Mouse (Mus musculus) v-Abl transformed pro-B cells (cell line): Measurements from ENCODE around the gene 2610008E11Rik.
"Not testable (repeated sequence)": the region's sequence is repeated elsewhere in the genome, so short reads cannot be mapped to it uniquely, and the experiment has no call there.

ENCODE experiments used
- in situ Hi-C, 2 experiments: fragments of 400-800 bp; cut with MboI; formaldehyde crosslinking; loops; one replicate each; pipeline ENCODE4 v1.15.1; 2025; ENCODE audit not compliant: unreplicated experiment in 2 of 2

Gene 2610008E11Rik

DNA sequence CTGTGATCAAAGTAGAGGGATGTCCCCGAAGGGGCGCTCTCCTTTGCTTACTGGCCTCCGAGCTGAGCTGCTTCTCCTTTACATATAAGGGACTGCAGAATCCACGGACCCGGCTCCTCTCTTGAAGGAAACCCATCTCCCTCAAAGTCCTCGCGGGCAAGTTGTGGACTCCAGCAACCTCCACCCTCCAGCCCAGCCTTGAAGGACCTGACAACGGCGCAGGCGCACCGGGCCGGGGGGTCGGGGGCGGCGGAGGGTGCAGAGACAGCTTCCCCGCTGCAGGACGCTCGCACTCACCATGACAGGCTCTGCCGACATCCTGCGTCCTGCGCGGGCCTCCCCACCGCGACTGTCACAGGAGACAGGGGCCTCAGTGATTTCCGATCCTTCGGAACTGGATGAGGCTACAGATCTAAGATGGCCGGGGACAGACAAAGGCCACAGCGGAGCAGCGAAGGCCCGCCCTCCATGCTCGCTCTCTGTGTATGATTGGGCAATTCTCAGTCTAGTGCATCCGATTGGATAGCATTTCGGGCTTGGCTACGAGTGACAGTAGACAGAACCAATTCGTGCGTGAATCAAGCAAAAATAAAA is at the start of gene 2610008E11Rik:
Gene 2610008E11Rik (minus strand): TSS at position 440 of the 594 bp plus-strand sequence.
- in situ Hi-C loops, result no loop called here

DNA sequence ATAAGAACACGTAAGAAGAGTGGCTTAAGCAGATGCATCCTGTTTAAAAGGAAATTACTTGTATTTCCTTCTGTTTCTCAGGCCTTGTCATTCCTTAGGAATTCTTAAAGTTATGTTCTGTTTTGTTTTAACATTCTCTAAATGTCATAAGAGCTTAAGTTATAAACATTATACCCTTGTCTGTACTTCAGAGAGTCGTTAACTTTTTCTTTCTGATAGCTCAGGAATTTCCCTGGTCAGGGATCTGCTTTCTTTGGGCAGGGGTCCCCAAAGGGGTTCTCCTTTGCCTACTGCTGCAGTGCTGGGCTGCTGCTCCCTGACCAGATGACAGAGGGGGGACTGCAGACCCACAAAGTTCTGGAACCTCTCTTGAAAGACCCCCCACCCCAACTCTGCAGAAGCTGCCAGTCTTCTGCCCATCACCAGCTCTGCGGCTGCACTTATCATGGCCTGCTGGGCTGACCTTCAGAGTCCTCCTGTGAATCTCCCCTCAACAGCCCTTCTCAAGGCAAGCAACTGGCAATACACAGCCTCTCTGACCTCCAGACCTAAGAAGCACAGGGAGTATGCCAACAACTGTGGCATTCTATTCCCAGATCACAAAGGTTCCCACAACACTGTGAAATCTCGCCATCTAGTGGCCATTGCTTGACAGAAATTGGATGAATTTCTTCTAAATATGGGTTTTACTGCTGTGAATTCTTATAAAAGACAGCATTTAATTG is 18.9 kb upstream of the 2610008E11Rik start:
- in situ Hi-C loops, result loop anchor here (5.0 to 25.0 kb wide), 3 partner anchors 359 to 604 kb away; partner anchors contain the start of gene Olfr1358 (in 1 of the 2)

DNA sequence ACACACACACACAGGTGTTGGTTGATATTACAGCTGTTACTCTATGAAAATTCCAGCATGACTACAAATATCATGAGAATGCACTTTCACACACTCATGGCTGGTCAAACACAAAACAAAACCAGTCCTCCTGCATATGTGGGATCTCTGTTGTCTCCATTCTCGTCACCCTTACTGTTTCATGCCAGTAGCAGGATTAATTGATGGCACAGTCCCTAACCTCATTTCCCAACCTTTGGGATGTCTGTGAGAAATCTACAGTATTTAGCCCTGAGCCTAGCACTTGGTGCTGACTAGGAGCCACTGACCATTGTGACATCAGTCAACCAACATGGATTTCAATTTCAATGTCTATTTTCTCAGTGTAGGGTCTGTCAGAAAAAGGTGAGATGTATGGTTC is 17.7 kb upstream of the 2610008E11Rik start:
- in situ Hi-C loops, result loop anchor here (5.0 to 25.0 kb wide), 3 partner anchors 358 to 603 kb away; partner anchors contain the start of gene Olfr1358 (in 1 of the 2)

DNA sequence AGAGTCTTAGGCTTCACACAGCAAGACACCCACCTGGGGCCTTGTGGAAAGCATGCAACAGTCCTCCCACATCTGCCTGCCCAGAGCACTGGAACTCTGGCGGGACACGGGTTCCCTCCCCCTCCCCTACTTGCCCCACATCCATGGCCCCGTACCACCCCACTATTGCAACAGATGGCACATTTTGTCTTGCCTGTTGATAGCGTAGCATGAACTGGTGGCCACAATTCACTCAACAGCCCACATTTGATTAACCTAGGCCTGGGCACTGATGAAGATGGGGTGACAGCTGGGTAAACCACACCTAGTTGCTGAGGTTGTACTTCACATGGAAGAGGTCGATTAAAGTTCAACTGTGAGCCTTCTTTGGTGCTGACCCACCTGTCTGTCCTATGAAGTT is 13.1 kb upstream of the 2610008E11Rik start:
- in situ Hi-C loops, result loop anchor here (10.0 to 25.0 kb wide), 2 partner anchors 586 to 598 kb away; partner anchors contain the start of gene Olfr1358 (in 1 of the 2)

DNA sequence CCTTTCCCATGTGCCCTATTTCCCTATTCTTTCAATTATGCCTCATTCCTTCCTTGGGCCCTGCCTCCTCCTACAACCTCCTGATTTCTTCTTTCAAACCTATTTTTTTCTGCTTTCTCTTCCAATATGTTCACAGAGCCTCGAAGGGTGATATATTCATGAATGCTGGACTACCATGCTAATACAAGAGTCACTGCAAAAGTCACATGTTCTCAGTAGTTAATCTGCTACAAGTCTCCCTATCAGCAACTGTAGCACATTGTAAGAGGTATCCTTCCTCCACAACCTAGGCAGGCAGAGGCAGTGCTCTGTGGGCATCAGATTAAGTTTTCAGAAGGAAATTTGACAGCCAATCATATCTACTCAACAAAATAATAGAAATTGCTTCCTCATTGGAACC is 11.8 kb upstream of the 2610008E11Rik start:
- in situ Hi-C loops, result loop anchor here in 1 of 2 experiments (25.0 kb wide), 1 partner anchor 597 kb away; the partner anchor contains the start of gene Olfr1358

DNA sequence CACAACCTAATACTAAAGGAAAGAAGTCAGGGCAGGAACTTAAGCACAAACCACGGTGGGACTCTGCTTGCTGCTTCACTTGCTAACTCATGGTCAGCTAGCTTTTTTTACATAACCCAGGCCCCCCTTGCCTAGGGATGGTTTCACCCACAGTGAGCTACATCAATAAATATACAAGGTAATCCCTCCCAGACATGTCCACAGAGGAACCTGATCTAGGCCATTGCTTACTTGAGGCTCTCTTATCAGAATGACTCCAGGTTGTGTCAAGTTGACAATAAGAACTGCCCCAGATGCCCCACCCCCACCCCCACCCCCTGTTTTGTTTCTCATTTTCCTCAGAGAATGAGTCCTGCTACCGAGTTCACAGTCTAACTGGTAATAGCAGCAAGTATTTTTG is 10.1 kb upstream of the 2610008E11Rik start:
- in situ Hi-C loops, result loop anchor here in 1 of 2 experiments (25.0 kb wide), 1 partner anchor 595 kb away; the partner anchor contains the start of gene Olfr1358

DNA sequence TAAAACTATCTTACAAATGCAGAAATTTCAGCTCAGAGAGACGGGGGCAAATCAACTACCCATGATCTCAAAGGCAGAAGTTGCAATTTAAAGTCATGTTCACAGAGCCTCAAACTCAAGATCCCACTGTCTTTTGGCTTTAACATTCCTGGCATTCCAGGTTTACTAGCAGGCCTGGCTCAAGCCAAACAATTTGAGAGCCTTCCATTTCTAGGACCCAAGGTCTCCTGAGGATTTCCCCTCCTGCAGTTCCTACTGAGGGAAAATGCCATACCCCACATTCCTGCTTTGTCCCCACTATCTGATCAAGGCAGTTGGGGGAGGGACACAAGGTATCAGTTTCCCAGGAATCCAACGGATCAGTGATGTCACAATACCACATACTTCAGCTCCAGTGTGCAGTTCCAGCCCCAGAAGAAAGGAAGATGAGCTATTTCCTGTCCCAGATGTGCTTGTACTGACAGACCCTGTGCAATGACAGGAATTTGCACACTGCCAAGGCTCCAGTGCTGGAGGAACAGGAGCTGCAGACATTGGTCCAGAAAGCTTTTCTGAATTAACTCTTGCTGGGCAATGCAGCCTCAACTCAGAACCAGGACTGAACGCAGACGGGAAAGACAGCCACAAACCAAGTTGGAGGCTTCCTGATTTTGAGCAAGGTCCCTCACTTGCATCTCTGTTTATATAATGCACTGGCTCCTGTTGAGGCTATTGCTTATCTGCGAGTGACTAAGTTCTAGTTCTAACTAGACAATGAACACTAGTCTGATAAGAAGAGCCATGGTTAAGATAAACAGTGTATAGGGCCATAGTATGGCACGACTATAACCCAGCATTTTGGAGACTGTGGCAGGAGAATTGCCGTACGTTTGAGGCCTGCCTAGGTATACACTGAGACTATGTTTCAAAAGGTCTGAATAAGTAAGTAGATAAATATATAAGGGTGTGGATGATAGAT is 9.2 kb upstream of the 2610008E11Rik start:
- in situ Hi-C loops, result loop anchor here in 1 of 2 experiments (25.0 kb wide), 1 partner anchor 594 kb away; the partner anchor contains the start of gene Olfr1358

DNA sequence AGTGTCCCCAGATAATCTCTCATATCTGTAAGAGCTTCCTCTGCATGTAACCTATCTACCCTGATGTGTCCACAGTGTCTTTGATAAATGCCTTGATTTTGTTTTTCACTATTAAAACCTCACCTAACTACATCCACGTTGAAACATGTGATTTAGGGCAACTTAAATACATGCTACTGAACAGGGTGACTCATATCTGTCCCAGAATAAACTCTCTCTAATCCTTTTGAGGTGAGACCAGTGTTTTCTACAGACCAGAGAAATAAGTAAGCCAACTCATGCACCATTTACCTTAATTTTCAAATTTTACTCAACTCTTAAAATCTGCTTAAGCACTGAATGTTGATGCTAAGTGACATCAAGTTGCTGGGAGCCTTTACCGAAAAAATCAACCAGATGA is 694 bp downstream of the 2610008E11Rik start:
- in situ Hi-C loops, result no loop called here

DNA sequence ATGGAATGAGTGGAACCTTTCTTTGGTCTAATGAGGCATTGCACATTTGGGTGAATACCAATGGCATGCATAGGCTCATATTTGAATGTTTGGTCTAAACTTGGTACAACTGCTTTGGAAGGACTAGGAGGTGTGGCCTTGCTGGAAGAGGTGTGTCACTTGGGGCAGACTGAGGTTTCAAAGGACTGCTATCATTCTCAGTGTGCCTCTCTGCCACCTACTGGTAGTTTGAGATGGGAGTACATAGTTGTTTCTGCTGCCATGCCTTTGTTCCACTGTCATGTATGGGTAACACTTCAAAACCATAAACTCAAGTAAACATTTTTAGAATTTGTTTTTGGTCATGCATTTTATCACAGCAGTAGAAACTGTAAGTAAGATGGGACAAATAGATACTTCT is 5.7 kb downstream of the 2610008E11Rik start:
- in situ Hi-C loops, result no loop called here

DNA sequence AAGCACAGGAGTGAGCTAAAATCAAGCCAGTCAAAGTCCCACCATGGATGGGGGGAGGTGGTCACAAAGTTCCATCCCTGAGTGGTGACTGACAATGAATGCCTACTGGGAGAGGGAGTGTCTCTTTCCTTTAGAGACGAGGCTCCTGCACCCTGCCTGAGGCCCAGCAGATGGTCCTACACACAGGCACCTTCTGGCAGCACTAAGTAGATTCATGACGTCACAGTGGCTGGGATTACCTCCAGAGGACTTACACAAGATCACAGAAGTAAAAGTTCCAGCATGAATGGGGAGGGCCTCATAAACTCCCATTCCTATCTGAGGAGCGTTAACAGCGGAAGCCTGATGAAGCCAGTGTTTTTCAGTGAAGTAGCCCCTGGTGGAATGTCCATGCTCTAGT is 8.4 kb downstream of the 2610008E11Rik start:
- in situ Hi-C loops, result no loop called here

DNA sequence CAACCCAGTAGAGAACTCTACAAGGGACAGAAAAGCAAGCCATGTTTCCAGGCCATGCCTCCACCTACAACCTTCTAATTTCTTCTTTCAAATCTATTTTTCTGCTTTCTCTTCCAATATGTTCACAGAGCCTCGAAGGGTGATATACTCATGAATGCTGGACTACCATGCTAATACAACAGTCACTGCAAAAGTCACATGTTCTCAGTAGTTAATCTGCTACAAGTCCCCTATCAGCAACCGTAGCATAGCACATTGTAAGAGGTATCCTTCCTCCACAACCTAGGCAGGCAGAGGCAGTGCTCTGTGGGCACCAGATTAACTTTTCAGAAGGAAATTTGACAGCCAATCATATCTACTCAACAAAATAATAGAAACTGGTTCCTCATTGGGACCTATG is 10.8 kb downstream of the 2610008E11Rik start:
- in situ Hi-C loops, result no loop called here

DNA sequence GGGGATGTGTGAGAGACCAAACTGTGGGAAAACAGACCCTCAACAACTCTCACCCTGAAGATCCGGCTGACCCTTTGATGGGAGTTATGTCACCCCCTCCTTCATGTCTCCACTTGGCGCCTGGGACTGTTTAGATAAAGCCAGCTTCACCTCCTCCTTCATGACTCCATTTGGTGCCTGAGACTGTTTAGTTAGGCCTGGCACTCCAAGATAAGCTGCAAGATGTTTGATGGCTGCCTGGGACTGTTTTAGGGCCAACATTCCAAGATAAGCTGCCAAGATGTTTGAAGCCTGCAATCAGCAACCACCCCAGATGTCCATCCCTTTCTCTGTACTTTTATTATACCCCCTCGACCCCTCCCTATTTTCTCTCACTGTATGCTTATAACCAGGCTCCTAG is 40.0 kb downstream of the 2610008E11Rik start:
- in situ Hi-C loops, result not testable (repeated sequence)

DNA sequence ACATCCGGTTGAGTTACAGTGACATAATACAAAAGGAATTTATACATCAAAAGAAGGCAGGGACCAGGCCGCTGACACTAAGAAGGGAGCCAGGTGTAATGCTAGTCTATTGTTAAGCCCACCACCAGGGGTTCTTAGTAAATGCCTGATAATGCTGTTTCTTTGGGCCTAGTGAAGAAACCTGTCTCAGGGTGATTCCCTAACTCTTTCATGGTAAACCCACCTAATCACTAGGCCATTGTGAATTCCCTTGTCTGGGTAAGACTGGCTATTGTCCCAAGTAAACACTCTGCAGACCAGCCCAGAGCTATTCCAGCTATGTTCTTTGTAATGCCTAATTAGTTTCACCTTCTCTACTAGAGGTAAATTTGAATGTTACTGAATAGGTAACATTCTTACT is 54.9 kb downstream of the 2610008E11Rik start:
- in situ Hi-C loops, result not testable (repeated sequence)

DNA sequence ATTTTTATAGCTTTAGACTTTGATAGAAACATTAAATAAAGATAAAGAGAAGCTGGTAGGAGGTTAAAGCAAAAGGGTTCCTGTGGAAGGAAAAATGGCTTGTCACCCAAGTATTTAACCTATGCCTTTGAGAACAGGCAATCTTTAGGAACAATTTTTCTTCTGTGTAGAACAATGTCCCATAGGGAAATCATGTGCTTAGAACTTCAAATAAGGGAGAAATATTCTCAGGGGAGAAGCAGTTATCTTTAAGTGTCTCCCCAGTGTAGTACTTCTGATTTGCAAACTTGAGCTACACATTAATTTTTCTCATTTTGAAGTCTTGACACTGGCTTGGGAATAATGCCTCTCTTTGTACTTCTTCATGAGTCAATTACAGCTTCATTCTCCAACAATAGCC is 69.0 kb downstream of the 2610008E11Rik start, which contains the start of gene Olfr57:
Gene Olfr57 (plus strand): TSS at position 301 of the 400 bp plus-strand sequence.
- in situ Hi-C loops, result no loop called here
